Mouse (Mus musculus) hindbrain, embryonic 10.5 days (tissue): Measurements from ENCODE around the gene Angptl7. TPM values are rescaled to one million over a fixed set of nuclear protein-coding genes. Genes with fewer than 3 reads are reported as not detected.
A peak's percentile ranks its signal among the peaks of the same experiment; 100 is the strongest.

Experiments
- DNase-seq: peaks from one replicate; pipeline ENCODE4 v3.0.0-alpha.2; 2017; ENCODE audit warnings: low spot score
- H3K27ac ChIP-seq: fragments of 300-500 bp; sonication (generic); 2 replicates; pipeline ENCODE4 v1.5.1; 2016; ENCODE audit warnings: mild to moderate bottlenecking, moderate library complexity
- H3K27me3 ChIP-seq: fragments of 300-500 bp; sonication (generic); 2 replicates; pipeline ENCODE4 v1.6.1; 2016; ENCODE audit warnings: mild to moderate bottlenecking; ENCODE audit not compliant: poor library complexity, insufficient read depth, severe bottlenecking
- H3K36me3 ChIP-seq: fragments of 300-500 bp; sonication (generic); 2 replicates; pipeline ENCODE4 v1.6.1; 2016; ENCODE audit warnings: mild to moderate bottlenecking, moderate library complexity
- H3K4me1 ChIP-seq: fragments of 300-500 bp; sonication (generic); replicated peaks from 2 replicates; pipeline ENCODE4 v1.6.1; 2016; ENCODE audit warnings: mild to moderate bottlenecking
- H3K4me3 ChIP-seq: fragments of 300-500 bp; sonication (generic); 2 replicates; pipeline ENCODE4 v1.5.1; 2016; ENCODE audit warnings: mild to moderate bottlenecking, moderate library complexity
- H3K9me3 ChIP-seq: fragments of 300-500 bp; sonication (generic); 2 replicates; pipeline ENCODE4 v1.6.1; 2016; ENCODE audit warnings: mild to moderate bottlenecking, moderate library complexity
- WGBS: fragments of 180-500 bp; shearing (Covaris S2); methylation state at CpG from one replicate; pipeline ENCODE4 v1.1.7; 2016; 5-methylcytosine and 5-hydroxymethylcytosine counted together
- polyA plus RNA-seq: library from polyadenylated mRNA; unstranded; fragments of >200 nt; fragmentation: Nextera tagmentation; extraction: Ambion mirVana; gene quantifications from 2 replicates; pipeline ENCODE4 v1.2.1, GENCODE M21; 2016

Angptl7 gene
- polyA plus RNA-seq, 1 experiment from 2014 or later, result 0.31 TPM

DNA sequence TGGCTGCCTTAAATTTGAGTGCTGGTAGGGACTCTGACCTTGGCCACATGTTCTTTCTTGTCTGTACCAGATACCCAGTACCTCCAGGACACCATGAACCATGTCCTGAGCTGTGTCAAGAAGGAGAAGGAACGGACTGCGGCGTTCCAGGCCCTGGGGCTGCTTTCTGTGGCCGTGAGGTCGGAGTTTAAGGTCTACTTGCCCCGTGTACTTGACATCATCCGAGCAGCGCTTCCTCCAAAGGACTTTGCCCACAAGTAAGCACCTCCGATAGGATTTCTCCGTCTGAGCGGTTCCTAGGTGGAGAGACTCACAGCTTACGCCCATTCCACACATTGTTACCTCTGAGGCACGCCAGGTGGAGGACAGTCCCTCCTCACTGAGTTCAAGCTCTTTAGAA is 37.5 kb downstream of the Angptl7 start:
- WGBS, result 97% methylated on average over 13 of the region's 13 CpGs

DNA sequence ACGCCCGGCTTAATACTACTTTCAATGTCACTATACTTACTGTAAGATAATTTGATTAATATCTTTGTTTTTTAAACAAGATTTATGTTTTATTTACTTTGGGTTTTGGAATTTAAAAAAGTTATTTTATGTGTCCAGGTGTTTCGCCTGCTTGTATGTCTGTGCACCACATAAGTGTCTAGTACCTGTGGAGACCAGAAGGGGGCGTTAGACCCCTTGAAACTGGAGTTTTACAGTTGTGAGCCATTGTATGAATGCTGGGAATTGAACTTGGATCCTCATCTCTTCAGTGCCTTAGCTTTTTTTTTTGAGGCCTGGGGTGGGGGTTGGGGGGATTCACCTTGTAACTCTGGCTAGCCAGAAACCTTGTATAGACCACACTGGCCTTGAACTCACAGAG is 38.5 kb downstream of the Angptl7 start:
- H3K4me1 ChIP-seq, result peaks cover 6% of the 10 kb centered on the region; the same call in 1 of the 2 replicates
- WGBS, result 85% methylated on average over 4 of the region's 4 CpGs
- peaks cover 100% of the 10 kb centered on the region for H3K36me3 ChIP-seq
- H3K27me3 ChIP-seq, result no peaks in the 10 kb centered on the region
- no peak overlapping the region for H3K27ac ChIP-seq
- no peaks in the 10 kb centered on the region for H3K9me3 ChIP-seq
- DNase-seq, result no peak
- no peak overlapping the region for H3K4me3 ChIP-seq

More for the DNA sequence above, 37.5 kb downstream of the Angptl7 start:
- Histone ChIP-seq H3K4me3 (no peak overlapping the region), H3K4me1 (peaks cover 6% of the 10 kb centered on the region; the same call in 1 of the 2 replicates), H3K27ac (no peak overlapping the region), H3K27me3 (no peaks in the 10 kb centered on the region), H3K9me3 (no peaks in the 10 kb centered on the region), H3K36me3 (peaks cover 100% of the 10 kb centered on the region)
- DNase-seq, result no peak

DNA sequence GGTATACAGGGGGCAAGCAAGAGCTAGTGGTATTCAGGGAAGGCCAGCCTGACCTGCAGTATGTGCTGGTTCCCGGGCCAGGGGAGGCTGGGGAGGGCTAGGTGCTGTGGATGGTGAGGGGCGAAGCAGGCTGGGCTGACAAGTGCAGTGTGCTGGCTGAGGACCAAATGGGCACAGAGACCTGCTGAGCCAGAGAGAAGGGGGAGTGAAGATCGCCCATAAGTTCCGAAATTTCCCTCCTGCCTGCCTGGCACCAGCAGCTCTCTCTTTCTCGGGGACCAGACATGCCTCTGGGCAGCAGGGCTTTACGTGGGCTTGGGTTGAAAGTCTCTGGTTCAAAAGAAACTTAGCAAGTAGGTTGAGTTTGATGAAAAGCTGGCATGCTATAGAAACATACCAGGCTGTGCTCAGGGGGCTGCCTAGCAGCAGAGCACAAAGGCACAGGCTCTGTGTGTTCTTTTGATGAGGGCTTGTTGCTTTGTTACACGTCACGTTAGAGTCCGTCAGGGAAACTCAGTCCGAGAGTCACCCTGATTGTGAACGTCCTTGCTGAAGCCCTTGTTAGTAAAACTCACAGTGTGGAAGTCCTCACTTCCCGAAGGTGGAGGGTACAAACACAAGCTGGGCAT is 39.5 kb downstream of the Angptl7 start:
- 72% methylated on average over 12 of the region's 12 CpGs for WGBS
- Histone ChIP-seq H3K4me1 (peaks cover 6% of the 10 kb centered on the region; the same call in 1 of the 2 replicates), H3K27ac (no peak overlapping the region), H3K27me3 (no peaks in the 10 kb centered on the region), H3K4me3 (no peak overlapping the region), H3K9me3 (no peaks in the 10 kb centered on the region), H3K36me3 (peaks cover 100% of the 10 kb centered on the region)
- no peak for DNase-seq

DNA sequence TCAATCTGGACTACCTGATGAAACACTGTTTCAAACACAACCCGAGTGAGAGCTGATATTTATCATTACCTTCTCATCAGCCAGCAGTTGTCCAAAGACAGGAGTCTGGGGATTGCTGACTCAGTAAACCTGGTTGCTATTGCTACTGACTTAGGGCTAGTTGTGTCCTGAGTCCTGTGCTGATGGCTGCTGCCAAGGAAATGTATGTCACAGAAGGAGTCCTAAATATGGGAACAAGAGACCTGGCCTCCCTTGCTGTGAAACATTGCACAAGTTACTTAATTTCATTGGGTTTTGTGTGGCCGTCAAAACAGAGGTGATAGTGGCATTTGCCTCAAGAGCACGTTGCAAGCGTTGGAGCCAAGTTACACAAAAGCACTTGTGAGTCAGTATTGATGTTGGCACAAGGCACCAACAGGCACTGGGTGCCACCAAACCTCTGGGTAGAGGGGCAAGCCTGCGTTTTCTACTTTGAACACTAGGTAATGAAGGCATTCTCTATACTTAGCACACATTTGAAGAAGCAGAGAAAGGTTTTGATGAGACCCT is 44.7 kb downstream of the Angptl7 start:
- no peak for DNase-seq
- Histone ChIP-seq H3K27ac (no peak overlapping the region), H3K4me3 (no peak overlapping the region), H3K36me3 (peaks cover 89% of the 10 kb centered on the region), H3K27me3 (no peaks in the 10 kb centered on the region), H3K9me3 (no peaks in the 10 kb centered on the region), H3K4me1 (peaks cover 2% of the 10 kb centered on the region; the same call in 1 of the 2 replicates)
- 95% methylated on average over 5 of the region's 5 CpGs for WGBS

DNA sequence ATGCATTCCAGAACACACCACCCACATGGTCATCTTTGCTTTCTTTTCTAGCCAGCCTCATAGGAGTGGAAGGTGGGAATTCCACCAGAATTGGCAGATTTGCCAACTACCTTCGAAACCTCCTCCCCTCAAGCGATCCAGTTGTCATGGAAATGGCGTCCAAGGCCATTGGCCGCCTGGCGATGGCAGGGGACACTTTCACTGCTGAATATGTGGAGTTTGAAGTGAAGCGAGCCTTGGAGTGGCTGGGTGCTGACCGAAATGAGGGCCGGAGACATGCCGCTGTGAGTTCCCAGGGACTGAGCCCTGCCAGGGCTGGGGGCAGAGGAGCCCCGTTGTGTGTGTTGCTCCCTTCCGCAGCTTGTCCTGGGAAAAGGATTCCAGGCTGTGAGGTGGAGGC is 46.6 kb downstream of the Angptl7 start:
- H3K27me3 ChIP-seq, result no peaks in the 10 kb centered on the region
- no peak for DNase-seq
- H3K27ac ChIP-seq, result no peak overlapping the region
- peaks cover 71% of the 10 kb centered on the region for H3K36me3 ChIP-seq
- H3K4me3 ChIP-seq, result no peak overlapping the region
- no peaks in the 10 kb centered on the region for H3K9me3 ChIP-seq
- 95% methylated on average over 11 of the region's 11 CpGs for WGBS
- H3K4me1 ChIP-seq, result peaks cover 14% of the 10 kb centered on the region

DNA sequence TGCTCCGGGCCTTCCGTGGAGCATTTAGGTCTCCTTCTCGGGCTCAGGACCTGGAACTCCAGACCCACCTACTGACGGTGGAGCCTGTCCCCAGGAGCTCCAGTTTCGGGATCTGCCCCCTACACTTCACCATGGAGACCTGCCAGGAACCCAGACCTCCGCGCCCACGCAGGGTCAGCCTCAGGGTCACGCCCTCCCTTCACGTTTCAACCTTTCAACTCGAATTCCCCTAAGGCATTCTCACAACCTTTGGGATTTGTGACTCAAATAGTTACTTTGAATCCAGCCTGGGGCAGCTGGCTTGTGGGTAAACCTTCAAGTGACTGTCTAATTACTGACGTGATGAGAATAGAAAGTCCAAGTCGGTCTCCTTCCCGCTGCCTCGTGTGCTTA is 51.4 kb downstream of the Angptl7 start:
- Histone ChIP-seq H3K27me3 (no peaks in the 10 kb centered on the region), H3K4me1 (peaks cover 30% of the 10 kb centered on the region), H3K36me3 (peaks cover 22% of the 10 kb centered on the region), H3K4me3 (peak overlapping the region; percentile 94), H3K9me3 (no peaks in the 10 kb centered on the region), H3K27ac (peak overlapping the region; percentile 94)
- under 1% methylated on average over 15 of the region's 15 CpGs for WGBS
- no peak for DNase-seq

DNA sequence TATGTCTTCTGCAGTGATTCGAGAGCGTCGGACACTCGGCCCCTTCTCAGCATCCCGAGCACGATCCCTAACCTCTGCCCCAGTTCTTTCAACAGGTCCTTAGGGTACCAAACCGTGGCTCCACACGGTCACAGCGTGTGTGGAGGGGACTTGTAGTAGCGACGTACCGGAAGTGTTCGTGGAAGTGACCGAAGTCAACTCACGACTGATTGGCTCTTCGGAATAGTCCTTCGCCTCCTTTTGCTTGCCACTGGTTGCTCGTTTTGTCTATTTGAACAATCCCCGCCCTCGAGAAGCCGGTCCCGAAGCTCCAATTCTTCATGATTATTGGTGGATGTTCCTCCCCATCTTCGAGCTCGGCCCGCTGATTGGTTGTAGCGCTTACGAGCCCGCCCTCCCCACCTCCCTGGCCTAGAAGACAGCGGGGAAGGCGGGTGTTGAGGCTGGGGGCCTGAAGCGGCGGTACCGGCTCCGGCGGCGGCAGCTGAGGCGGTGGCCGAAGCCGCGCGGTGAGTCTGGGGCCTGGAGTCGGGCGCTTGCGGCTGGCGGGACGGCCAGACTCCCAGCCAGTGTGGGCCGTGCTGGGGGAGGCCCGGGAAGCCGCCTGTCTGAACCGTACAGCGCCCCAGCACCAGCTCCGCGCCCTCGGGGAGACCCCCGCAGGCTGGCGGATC is 51.9 kb downstream of the Angptl7 start, which contains the start of gene Mtor:
Gene Mtor (plus strand): TSS at position 433 of the 674 bp plus-strand sequence.
- Histone ChIP-seq H3K27me3 (no peaks in the 10 kb centered on the region), H3K27ac (peak within 1 kb of the TSS; percentile 94), H3K36me3 (peaks cover 17% of the 10 kb centered on the region), H3K4me1 (peaks cover 35% of the 10 kb centered on the region), H3K4me3 (peak within 1 kb of the TSS; percentile 94), H3K9me3 (no peaks in the 10 kb centered on the region)
- WGBS, result under 1% methylated on average over 56 of the region's 56 CpGs
- DNase-seq, result peak; percentile 94

Other genes starting within 250 kb of the Angptl7 start
- 3.7 and 10.7 TPM in 2 replicates for gene Disp3, start 212.5 kb downstream of the Angptl7 start, polyA plus RNA-seq
- gene Ubiad1, start 55.7 kb downstream of the Angptl7 start, polyA plus RNA-seq, result 25.0 and 25.8 TPM in 2 replicates
- gene Mtor, start 51.8 kb downstream of the Angptl7 start, polyA plus RNA-seq, result 25.1 and 25.3 TPM in 2 replicates
- 92.9 and 97.4 TPM in 2 replicates for gene Exosc10, start 58.0 kb upstream of the Angptl7 start, polyA plus RNA-seq
- gene Srm, start 91.0 kb upstream of the Angptl7 start, polyA plus RNA-seq, result 190 and 218 TPM in 2 replicates
- gene Masp2, start 102.1 kb upstream of the Angptl7 start, polyA plus RNA-seq, result 0.09 TPM in 1 of 2 replicates, not detected in the other
- gene Tardbp, start 126.6 kb upstream of the Angptl7 start, polyA plus RNA-seq, result 302 and 421 TPM in 2 replicates
- not detected in 2 replicates for gene Gm572, start 142.9 kb upstream of the Angptl7 start, polyA plus RNA-seq